Mouse (Mus musculus) B cell, adult 2 months (primary cell): ENCODE measurements around the gene Slc6a9.

Experiments
- DNase-seq, 2 experiments: peaks; one replicate each; pipeline ENCODE4 v3.0.0; 2022

Gene Slc6a9

GRCm38 (mm10) chr4:117914031-117914430, 79.7 kb downstream of the Slc6a9 start:
- DNase-seq = no peak

DNA sequence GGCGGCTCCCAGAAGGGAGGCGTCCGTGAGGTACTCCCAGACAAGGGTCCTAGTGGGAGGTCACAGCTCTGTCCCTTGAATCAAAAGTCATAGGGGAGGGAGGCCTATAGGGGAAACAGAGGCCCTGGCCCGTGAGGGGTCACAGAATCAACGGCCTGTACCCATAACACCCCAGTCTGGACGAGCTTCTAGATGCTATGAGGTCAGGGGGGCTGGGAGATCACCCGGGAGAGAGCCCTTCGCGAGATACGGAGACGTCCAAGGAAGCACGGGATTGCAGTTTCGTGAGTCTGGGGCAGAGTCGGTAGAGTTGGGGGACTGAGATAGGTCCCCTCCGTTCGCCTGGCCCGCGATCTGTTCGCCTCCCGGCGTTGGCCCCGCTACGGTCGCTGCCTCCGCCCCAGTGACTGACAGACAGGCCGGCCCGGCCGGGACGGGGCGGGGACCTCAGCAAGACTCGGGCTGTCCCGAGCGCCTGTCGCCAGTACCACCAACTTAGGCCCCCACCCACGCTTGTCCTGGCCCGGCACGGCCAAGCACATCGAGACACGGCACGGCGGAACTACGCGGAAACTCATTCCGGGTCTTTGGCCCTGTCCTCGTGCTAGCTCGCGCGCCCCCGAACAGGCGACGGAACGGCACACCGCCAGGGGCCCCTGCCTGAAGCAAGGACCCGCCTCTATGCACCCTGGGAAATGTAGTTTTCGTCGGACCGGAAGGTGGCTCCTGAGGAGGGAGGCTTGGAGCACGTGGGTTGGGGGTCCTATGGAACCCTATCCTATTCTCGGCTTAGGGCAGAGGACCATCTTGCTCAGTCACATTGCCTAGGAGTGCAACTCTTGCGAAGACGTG, 80.5 kb downstream of the Slc6a9 start, which contains the start of gene Ipo13:
TSS of gene Ipo13 (minus strand) at position 409 of the 852 bp plus-strand sequence.
- DNase-seq = peak; percentile 97 to 98

- DNase-seq = peak in 1 of 2 experiments; percentile 7
Observed at GRCm38 (mm10) chr4:117915489-117916105, 81.3 kb downstream of the Slc6a9 start.

- DNase-seq = no peak
Observed at GRCm38 (mm10) chr4:117916386-117916785, 82.1 kb downstream of the Slc6a9 start.

DNA sequence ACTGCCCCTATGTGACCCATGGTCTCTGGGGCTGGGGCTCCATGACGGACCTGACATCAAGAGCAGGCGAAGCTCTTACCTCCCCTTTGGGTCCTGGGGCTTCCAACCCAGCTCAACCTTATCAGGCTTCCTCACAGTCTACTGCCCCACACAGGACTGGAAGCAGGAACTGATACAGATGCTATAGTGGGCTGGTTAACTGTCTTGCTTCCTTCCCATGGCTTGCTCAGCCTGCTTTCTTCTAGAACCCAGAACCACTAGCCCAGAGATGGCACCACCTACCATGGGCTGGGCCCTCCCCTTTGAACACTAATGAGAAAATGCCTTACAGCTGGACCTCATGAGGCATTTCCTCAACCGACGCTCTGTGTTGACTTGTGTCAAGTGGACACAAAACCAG, 83.1 kb downstream of the Slc6a9 start:
- DNase-seq = no peak

- DNase-seq = no peak
Observed at GRCm38 (mm10) chr4:117917847-117918246, 83.5 kb downstream of the Slc6a9 start.

DNA sequence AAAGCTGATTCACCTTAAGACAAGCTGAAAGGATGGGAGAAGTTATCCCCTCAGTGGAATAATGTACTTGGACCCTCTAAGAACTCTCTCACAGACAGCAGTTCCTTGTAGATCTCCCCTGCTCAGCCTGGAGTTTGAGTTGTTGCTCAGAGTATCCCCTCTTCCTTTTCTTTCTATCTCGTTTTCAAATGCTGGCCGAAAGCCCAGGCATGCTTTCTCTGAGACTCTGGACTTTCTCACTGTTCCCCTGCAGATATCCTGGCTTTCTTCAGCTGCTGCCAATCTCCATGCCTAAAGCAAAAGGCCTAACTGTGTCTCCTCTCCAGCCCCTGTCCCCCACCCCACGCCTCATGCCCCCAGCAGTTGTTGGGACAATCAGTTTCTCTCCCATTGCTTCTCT, 84.0 kb downstream of the Slc6a9 start:
- DNase-seq = no peak

GRCm38 (mm10) chr4:117918762-117919161, 84.5 kb downstream of the Slc6a9 start:
- no peak for DNase-seq

GRCm38 (mm10) chr4:117921358-117921757, 87.1 kb downstream of the Slc6a9 start:
- no peak for DNase-seq

DNA sequence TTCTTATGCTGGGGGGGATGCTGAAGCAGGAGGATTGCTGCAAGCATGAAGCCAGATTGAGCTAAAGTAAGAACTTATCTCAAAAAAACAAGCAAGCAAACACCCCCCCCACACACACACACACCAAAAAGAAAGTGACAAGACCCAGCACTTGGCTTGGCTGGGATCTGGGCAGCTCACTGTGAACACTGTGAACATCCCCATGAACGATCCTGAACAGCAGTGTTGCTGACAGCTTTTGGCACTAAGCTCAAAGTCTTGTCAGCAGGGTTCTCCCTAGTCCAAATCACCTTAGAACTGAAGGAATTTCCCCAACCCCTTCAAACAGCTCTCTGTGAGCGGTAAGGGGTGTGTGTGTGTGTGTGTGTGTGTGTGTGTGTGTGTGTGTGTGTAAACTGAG, 89.1 kb downstream of the Slc6a9 start:
- DNase-seq = no peak
